Mouse (Mus musculus): ENCODE results near the gene Ccdc42.

Gene Ccdc42

DNA sequence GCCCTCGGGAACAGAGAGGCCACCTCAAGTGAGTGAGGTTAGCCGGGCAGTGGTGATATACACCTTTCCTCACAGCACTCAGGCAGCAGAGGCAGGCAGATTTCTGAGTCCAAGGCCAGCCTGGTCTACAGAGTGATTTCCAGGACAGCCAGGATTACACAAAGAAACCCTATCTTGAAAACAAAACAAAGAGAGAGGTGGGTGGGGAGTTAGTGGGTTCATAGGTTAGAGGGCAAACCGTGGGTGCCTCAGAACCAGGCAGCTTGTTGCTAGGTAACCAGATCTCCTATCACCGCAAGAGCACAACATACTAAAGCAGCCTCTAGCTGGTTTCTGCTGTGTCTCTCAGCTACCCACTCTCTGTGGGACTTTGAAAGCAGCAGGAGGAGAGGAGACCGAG is at the start of gene Ccdc42:
Ccdc42 (plus strand) TSS at position 301 of the 400 bp plus-strand sequence.
- no peak for DNase-seq (ENCODE audit: low spot score in 2 of 2)

DNA sequence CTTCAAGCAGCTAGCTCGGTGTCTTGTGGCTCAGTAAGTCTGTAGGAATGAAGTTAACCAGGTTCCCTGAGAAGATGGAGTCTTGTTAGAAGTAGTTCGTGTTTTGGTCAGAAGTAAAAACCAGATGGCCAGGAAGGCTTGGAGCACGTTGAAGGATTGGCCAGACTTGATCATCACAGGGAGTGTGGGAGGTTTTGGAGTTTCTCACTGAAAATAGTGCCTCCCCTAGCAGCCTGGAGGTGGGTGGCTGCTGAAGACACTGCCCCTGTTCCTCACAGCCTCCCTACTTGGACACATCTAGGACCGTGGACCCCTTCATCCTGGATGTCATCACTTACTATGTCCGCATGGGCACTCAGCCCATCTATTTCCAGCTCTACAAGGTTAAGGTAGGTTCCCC is 47.2 kb upstream of the Ccdc42 start:
- no peak for DNase-seq (ENCODE audit: low spot score in 2 of 2)

DNA sequence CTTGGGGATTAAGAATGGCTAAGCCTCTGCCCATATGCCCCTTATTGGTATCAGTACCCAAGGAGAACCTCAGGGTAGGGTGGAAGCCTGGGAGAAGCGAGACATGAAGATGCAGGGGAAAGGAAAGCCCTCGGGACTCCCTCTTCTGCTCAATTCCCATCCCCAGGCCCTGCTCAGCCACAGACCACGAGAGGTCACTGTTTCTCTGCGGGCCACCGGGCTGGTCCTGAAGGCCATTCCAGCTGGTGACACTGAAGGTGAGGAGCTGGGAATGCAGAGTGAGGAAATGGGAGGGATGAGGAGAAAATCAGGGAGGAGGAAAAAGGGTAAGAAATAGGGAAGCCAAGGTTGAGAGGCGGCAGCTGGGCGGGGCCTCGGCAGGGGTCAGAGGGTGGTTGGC is 42.3 kb upstream of the Ccdc42 start:
- no peak for DNase-seq (ENCODE audit: low spot score in 2 of 2)

DNA sequence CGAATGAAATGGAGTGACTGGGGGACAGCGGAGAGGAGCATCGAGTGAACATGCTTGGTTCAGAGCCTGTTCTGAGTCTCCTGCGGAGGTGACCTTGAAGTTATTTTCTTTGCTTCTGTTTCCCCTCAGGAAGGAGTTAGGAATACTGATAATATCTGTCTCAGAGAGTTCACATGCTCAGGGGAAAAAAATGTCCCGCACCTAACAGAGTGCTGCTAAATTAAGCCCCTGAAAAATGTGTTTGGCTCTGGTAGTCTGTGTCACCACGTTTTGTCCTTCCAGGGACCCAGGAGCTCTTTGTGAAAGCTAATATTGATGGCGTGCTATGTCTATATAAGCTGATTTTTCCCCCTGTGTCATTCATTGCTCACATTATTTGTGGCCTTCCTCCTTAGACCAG is 41.6 kb upstream of the Ccdc42 start:
- DNase-seq (ENCODE audit: low spot score in 2 of 2), result no peak

DNA sequence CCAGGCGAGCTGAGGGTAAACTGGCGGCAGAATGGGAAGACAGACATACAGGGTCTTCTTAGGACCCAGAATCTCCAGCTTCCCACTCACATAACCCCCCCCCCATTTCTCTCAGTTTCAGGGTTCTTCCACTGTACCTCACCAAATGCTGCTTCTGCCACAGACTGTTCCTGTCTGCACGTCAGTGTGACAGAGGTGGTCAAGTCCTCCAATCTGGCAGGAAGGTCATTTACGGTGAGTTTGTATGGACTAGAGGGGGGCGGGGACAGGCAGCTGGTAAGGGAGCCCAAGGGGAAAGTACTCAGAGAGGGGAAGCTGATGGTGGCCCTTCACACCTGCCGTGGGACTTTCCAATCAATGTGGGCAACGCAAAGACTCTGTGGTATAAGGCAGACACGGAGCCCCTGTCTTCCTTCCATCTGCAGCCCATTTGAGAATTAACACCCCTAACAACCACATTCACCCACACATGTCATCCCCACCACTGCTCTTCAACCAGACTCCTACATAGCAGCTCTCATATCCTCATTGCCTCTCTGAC is 41.1 kb upstream of the Ccdc42 start:
- no peak for DNase-seq (ENCODE audit: low spot score in 2 of 2)

DNA sequence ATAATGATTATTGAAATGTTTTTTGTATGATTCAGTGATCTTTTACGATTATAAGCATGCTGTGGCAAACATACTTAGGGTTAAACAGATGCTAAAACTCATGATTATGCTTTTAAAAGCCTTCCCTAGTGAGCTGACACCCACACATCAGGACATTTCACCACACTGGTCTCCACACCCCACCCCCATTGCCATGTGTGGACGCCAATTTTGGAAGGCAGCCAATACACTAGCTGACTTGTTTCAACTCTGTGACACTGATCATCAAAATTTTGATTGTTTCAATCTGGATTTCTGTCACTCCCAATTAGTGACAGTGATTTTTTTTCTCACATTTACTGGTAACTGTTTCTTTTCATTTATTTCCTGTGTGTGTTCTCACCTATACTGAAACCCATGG is 39.3 kb upstream of the Ccdc42 start:
- DNase-seq (ENCODE audit: low spot score in 2 of 2), result no peak

DNA sequence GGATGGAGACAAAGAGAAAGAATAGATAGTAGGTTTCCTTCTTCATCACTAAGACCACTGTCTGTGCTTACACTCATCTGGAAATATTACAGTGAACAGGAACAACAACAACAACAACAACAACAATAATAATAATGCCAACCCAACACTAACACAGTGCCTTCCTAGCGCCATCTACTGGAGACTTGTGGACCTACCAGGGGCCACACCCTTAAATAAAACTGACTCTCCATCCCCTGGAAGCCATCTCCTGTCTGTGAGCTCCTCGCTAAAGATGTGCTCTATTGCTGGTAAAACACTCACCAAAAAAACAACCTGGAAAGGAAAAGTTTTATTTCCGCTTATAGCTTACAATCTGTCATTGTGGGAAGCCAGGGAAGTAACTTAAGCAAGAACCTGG is 37.2 kb upstream of the Ccdc42 start:
- no peak for DNase-seq (ENCODE audit: low spot score in 2 of 2)

DNA sequence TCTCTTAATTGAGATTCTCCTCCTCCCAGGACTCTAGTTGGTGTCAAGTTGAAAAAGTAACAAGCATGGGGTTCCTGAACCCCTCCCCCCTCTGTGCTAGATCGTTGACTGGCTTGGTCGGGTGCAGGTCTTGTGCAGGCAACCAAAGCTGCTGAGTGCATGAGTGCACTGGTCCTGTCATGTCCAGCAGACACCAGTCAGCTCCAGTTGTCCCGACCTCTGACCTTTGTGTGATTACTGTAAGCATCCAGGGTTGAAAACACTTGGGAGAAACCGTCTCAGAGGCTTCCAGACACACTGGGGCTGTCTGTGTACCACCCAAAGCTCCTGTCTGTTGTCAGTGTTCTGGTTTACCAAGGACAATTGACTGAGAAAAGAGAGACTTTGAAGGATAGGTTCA is 36.5 kb upstream of the Ccdc42 start:
- DNase-seq (ENCODE audit: low spot score in 2 of 2), result no peak

DNA sequence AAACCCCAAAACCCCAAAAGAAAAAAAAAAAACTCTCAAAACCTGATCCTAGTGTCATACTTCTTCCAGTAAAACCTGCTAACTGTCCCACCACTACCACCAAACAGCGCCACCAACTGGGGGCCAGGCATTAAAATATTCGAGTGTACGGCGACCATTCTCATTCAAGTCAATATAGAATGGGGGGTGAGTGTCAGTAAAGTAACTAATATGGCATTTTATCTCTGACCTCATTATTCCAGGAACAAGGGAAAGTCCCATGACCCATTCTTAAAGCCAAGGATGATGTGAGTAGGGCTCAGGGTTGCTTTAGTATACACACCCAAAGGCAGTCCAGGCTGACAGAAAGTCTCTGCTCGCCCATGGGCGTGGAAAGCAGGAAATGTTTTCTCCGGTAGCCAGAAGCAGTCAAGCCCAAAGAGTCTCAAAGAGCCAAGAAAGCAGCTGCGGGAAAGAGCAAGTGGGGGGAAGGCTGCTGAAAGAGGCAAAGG is 32.8 kb upstream of the Ccdc42 start:
- DNase-seq (ENCODE audit: low spot score in 2 of 2), result no peak

DNA sequence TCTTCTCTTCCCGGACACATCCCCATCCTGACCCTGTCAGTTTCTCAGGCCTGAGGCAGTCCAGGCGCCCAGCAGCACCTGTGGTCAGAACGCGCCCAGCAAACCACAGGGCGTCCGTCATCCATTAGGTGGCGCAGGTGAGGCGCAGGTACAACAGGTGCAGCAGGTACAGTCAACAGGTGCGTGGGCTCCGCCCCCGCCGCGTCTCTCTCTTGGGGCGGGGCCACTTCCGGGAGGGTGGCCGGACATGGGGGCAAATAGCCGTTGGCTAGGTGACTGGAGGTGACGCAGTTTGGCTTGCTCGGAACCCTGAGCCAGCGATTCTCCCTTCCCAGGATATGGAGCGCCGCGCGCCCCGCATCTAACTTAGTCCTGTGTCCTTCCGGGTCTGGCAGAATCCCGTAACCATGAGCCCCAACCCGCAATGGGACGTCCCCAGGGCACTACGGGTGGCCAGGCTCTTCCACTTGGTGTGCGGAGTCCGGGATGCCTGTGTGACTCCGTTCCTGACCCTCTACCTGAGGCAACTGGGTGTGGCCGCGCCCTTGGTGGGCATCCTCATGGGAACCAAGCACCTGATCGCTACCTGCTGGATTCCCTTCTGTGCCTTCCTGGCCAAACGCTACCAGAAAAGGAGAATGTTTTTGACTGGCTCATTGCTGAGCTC is 30.8 kb upstream of the Ccdc42 start, which contains the start of gene Mfsd6l:
Mfsd6l (plus strand) TSS at position 269 of the 667 bp plus-strand sequence.
- no peak for DNase-seq (ENCODE audit: low spot score in 2 of 2)

DNA sequence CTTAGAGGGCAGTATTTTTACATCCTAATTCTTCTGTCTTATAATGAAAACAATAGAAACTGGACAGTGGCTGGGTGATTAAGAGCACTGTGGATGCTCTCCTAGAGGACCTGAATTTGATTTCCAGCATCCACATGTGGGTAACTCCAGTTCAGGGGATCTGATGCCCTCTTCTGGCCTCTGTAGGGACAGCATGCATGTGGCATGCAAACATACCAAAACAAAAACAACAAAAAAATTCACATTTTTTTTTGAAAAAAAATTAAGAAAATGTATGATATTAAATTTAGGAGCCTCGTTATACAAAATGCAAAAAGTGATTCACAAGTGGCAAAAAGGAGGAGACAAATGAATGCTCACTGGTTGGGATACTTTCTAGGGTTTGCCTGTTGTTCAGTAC is 27.3 kb upstream of the Ccdc42 start:
- no peak for DNase-seq (ENCODE audit: low spot score in 2 of 2)

DNA sequence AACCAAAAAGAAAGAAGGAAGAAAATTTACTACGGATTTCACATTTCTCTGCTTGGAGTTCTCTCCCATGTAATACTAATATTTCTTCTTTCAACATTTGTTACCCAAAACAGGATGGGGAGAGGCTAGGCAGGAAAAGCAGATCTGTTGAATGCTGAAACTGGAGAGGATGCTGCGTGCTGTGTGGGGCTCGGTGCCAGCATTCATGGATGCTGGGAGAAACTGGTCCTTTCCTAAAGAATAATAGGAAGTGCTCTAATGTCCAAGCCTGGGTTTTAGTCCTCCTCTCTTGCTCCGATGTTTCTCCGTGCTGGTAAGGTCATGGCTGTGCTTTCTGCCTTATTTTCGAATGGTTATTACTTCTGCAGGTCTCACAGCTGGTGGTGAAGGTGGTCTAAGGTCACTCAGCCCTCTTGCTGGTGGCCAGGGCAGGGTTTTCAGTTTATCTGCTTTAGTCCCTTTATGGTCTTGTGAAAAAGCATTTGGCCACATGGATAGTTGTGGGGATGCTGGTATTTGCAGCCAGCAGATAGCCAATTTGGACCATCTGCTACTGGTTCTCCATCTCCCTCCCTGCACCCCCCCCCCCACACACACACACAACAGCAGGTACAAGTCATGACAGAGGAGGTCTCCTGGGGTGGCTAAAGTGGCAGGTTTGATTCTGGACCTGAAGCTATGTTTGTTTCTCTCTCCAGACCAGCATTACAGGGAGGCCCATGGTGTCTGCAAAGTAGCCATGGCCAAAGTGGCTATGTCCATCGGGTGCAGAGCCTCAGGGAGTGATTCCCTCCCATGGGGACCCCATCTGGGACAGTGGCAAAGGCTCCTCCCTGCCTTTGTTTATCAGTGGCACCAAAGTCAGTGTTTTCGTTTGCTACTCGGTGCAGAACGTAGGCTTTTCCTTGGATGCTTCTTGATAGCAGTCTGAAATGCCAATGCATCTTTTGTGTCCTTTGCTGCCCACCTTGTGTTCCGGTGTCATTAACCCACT is 24.6 kb upstream of the Ccdc42 start:
- no peak for DNase-seq (ENCODE audit: low spot score in 2 of 2)

DNA sequence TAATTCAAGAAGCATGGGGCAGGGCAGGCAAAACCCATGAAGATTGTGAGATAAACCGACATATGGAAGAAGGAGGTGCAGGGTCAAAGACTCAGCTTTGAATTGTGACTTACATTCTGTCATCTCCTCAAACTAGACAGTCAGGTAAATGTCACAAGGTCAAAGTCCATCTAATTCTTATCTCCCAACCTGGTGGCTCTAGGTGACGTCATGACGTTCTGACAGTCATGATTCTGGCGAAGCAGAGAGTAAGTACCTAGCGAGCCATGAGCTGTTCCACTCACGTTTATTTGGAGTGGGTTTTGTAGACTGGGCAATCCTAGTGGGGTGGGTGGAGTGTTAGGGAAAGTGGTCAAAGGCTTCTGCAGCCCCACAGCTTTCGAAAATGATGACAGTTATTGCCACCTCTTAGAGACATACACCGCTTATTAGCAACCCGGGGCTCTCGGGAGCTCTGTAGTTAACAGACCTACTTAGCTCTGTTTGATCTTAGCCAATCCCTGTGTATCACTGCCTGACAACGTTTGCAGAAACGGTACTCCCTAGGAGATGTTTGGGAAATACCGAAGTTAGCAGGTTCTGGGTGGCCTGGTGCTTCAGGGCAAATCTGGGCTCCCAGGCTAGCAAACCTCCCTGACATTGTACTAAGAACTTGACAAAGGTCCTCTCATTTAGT is 22.3 kb upstream of the Ccdc42 start:
- no peak for DNase-seq (ENCODE audit: low spot score in 2 of 2)

DNA sequence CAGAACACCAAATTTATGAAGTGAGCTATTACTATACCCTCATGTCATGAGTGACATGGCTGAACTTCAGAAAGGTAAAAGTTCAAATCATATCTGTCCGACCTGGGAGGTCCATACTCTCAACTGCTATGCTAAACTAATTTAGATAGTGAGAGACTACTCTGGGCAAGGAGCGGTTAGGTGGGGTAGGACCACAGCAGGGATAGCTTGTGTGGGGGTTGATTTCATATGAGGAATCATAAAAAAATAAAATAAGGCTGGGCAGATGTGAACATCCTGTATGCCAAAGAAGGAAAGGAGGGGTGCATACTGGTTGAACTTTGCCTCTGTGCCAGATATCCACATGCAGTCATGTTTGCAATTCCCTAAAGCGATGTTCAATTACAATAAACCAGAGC is 21.8 kb upstream of the Ccdc42 start:
- no peak for DNase-seq (ENCODE audit: low spot score in 2 of 2)

DNA sequence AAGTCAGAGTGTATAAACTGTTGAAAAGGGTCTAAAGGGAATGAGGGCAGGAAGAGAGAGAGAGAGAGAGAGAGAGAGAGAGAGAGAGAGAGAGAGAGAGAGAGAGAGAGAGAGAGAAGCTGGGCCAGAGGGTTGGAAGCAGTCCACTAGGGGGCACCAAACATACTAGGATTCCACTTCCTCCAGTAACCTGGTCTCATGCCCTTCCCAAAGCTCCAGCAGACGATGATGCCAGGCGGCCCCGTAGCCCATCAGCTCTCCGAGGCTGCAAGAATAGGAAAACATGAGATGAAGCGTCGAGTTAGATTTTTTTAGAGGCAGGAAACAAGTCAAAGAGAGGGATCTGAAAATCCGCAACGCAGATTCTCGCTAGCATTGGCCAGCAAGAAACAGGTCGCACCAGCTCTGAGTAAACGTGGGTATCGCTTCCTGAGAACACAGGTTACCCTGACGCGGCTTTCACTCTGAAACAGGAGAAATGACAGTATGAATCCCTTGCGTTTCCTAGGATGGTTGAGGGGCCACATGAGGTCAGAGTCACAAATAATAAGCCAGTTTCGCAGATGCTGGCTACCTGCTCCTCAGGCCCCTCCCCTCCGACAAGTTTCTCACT is 20.3 kb upstream of the Ccdc42 start:
- peak; percentile 91 to 92 for DNase-seq (ENCODE audit: low spot score in 2 of 2)

DNA sequence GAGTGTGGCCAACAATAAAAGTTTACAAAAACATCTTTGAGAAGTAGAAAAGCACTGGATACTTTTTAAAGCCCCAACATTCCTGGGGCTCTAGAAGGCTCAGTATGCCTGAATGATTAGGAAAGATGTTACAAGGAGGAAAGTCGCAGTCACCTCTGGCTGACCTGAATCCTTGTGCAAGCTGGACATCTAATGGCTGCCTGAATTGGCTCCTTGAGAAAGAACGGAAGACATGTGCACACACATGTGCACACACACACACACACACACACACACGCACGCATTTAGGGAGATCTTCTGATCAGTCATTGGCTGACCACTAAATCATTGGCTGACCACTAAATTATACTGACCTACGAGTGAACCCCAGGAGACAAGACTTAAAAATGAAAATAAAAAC is 16.0 kb upstream of the Ccdc42 start:
- DNase-seq (ENCODE audit: low spot score in 2 of 2), result no peak

DNA sequence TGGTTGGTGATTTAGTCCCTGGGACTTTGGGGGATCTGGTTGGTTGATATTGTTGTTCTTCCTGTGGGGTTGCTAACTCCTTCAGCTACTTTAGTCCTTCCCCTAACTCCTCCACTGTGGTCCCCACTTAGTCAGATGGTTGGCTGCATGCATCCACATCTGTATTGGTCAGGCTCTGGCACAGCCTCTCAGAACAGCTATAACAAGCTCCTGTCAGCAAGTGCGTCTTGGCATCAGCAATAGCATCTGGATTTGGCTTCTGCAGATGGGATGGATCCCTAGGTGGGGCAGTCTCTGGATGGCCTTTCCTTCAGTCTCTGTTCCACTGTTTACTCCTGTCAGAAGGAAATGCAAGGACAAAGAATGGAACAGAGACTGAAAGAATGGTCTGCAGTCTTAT is 9.7 kb upstream of the Ccdc42 start:
- no peak for DNase-seq (ENCODE audit: low spot score in 2 of 2)

DNA sequence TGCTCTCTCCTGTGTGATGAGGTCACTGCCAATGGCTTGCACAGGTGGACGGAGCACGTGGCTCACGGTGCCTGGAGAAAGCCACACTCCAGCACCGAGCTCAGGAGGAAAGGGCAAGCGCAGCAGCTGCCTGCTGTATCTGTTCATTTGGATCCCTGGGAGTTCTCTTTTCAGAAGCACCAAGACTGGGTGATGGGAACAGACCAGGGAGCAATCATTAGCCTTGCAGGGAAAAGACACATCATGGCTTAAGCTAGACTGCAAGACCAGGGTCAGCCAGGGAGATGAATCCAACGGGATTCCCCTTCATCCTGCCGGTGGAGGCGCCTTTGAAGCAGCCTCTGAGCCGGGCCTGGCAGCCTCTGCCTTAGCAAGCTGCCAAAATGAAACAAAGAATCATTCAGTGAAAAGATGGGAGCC is 7.3 kb upstream of the Ccdc42 start:
- peak; percentile 82 to 87 for DNase-seq (ENCODE audit: low spot score in 2 of 2)

DNA sequence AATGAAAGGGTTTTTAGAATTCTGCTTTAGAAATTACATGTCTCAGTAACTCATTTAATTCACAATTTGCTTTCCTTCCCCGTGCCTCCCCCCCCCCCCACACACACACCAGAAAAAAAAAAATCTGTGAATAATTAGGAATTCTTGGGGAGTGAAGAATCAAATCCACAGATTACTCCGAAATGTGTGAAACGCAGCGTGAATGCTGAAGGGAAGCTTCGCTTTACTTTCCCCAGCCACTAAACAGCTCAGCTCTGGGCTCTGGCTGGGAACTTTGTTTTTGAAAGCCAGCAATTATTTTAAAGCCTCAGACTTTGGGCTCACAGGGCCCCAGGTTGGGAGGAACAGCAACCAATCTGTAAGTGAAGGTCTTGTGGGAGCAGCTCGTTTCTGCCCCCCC is 6.3 kb upstream of the Ccdc42 start:
- no peak for DNase-seq (ENCODE audit: low spot score in 2 of 2)

DNA sequence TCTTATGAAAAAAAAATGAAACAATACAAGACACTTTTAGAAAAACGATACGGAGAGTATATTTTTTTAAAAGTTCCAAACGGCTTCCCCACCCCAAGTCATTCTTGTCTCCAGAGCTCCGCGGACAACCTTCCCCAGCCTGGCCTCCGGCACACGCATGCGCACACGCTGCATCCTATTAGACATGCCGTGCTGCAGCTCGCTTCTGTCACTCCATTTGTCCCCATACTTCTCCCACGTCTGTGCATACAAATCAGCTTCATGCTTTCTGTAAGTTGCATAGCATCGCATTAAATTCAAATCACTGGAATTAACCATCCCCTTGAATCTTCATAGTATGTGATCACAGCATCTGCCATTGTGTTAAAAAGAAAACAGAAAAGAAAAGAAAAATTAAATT is 3.6 kb upstream of the Ccdc42 start:
- DNase-seq (ENCODE audit: low spot score in 2 of 2), result peak; percentile 80 to 82

DNA sequence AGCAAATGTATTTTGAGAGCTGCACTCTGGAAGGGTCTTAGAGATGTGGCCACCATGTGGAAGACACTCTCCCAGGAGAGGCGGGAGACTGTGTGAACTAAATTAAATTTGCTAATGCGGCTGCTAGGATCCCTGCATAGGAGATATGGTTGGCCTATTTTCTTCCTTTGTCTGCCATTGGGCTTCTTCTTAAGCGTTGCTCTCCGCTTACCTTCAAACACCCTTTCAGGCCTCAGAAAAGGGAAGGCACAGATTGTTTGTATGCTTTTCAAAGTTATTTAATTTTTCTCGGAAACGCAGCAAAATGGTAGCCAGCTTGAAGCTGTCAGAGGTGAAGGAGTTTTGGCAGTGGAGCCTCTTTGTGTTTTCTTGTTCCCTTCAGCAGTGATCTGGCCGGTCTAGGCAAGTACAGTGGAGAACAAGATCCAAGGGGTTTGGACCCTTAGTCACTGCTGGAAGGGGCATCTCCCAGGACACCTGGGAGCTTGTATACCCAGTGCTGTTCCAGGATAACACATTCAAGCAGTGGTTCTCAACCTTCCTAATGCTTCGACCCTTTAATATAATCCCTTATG is 2.8 kb upstream of the Ccdc42 start:
- no peak for DNase-seq (ENCODE audit: low spot score in 2 of 2)

Measured in right cerebral cortex, postnatal 10 days (tissue).